Mouse (Mus musculus): ENCODE results near the gene Chchd3.

- TF ChIP-seq CTCF (IDR thresholded peaks at IDR 0.05; ENCODE audit: control insufficient read depth, insufficient read depth, low read length) (no peak), POLR2A (IDR thresholded peaks at IDR 0.05; ENCODE audit: borderline replicate concordance, control insufficient read depth, low read depth, low read length) (no peak)
Measured at GRCm38 (mm10) chr6:32962048-32962447, 98.0 kb downstream of the Chchd3 start.
